Mouse (Mus musculus): ENCODE data around the gene Rtn3. TPM values are rescaled to one million over a fixed set of nuclear protein-coding genes. Genes with fewer than 3 reads are reported as not detected.
A peak's percentile ranks its signal among the peaks of the same experiment; 100 is the strongest.
"Not testable (repeated sequence)": the region's sequence is repeated elsewhere in the genome, so short reads cannot be mapped to it uniquely, and the experiment has no call there.

Gene Rtn3
- polyA plus RNA-seq, 1 experiment: 4.2 TPM

GRCm38 (mm10) chr19:7508026-7508425, 24.9 kb upstream of the Rtn3 start:
- Histone ChIP-seq H3K9me3 (ENCODE audit: control insufficient read depth, low read length) (no peaks in the 10 kb centered on the region), H3K4me1 (ENCODE audit: control insufficient read depth) (peaks cover 16% of the 10 kb centered on the region), H3K4me3 (replicated peaks) (no peak overlapping the region), H3K27me3 (ENCODE audit: control insufficient read depth) (no peaks in the 10 kb centered on the region), H3K36me3 (ENCODE audit: control insufficient read depth) (peaks cover 34% of the 10 kb centered on the region)
- TF ChIP-seq TAL1 (IDR thresholded peaks at IDR 0.05; ENCODE audit: low read length): no peak
- no peak for TF ChIP-seq GATA1 (IDR thresholded peaks at IDR 0.05; ENCODE audit: low read length)

- Histone ChIP-seq H3K4me3 (replicated peaks) (no peak overlapping the region), H3K4me1 (ENCODE audit: control insufficient read depth) (peaks cover 9% of the 10 kb centered on the region), H3K9me3 (ENCODE audit: control insufficient read depth, low read length) (no peaks in the 10 kb centered on the region), H3K36me3 (ENCODE audit: control insufficient read depth) (peaks cover 21% of the 10 kb centered on the region), H3K27me3 (ENCODE audit: control insufficient read depth) (no peaks in the 10 kb centered on the region)
- TF ChIP-seq TAL1 (IDR thresholded peaks at IDR 0.05; ENCODE audit: low read length): no peak
- no peak for TF ChIP-seq GATA1 (IDR thresholded peaks at IDR 0.05; ENCODE audit: low read length)
Observed at GRCm38 (mm10) chr19:7506321-7506720, 23.2 kb upstream of the Rtn3 start.

- H3K9me3 ChIP-seq (ENCODE audit: control insufficient read depth, low read length): no peaks in the 10 kb centered on the region
- no peaks in the 10 kb centered on the region for H3K27me3 ChIP-seq (ENCODE audit: control insufficient read depth)
- peaks cover under 1% of the 10 kb centered on the region; the same call in 1 of the 2 replicates for H3K36me3 ChIP-seq (ENCODE audit: control insufficient read depth)
- no peak overlapping the region for H3K4me3 ChIP-seq (replicated peaks)
- peaks cover 1% of the 10 kb centered on the region; the same call in 1 of the 2 replicates for H3K4me1 ChIP-seq (ENCODE audit: control insufficient read depth)
- TF ChIP-seq GATA1 (IDR thresholded peaks at IDR 0.05; ENCODE audit: low read length) (no peak), TAL1 (IDR thresholded peaks at IDR 0.05; ENCODE audit: low read length) (no peak)
Observed at GRCm38 (mm10) chr19:7502432-7502831, 19.4 kb upstream of the Rtn3 start.

- Histone ChIP-seq H3K36me3 (ENCODE audit: control insufficient read depth) (no peaks in the 10 kb centered on the region; the same call in 1 of the 2 replicates), H3K4me3 (replicated peaks) (no peak overlapping the region), H3K27me3 (ENCODE audit: control insufficient read depth) (no peaks in the 10 kb centered on the region), H3K4me1 (ENCODE audit: control insufficient read depth) (peaks cover 5% of the 10 kb centered on the region), H3K9me3 (ENCODE audit: control insufficient read depth, low read length) (no peaks in the 10 kb centered on the region)
- TF ChIP-seq GATA1 (IDR thresholded peaks at IDR 0.05; ENCODE audit: low read length): no peak
- TF ChIP-seq TAL1 (IDR thresholded peaks at IDR 0.05; ENCODE audit: low read length): no peak
Observed at GRCm38 (mm10) chr19:7500701-7501100, 17.6 kb upstream of the Rtn3 start.

- Histone ChIP-seq H3K4me3 (replicated peaks) (no peak overlapping the region), H3K27me3 (ENCODE audit: control insufficient read depth) (no peaks in the 10 kb centered on the region), H3K36me3 (ENCODE audit: control insufficient read depth) (no peaks in the 10 kb centered on the region; the same call in 1 of the 2 replicates), H3K4me1 (ENCODE audit: control insufficient read depth) (peaks cover 20% of the 10 kb centered on the region), H3K9me3 (ENCODE audit: control insufficient read depth, low read length) (no peaks in the 10 kb centered on the region)
- TF ChIP-seq GATA1 (IDR thresholded peaks at IDR 0.05; ENCODE audit: low read length) (no peak), TAL1 (IDR thresholded peaks at IDR 0.05; ENCODE audit: low read length) (no peak)
Observed at GRCm38 (mm10) chr19:7498816-7499215, 15.7 kb upstream of the Rtn3 start.

- H3K4me3 ChIP-seq (replicated peaks): peak overlapping the region; percentile 89
- H3K36me3 ChIP-seq (ENCODE audit: control insufficient read depth): peaks cover 10% of the 10 kb centered on the region
- H3K4me1 ChIP-seq (ENCODE audit: control insufficient read depth): peaks cover 41% of the 10 kb centered on the region
- not testable (repeated sequence) for H3K27me3 ChIP-seq (ENCODE audit: control insufficient read depth); H3K9me3 ChIP-seq (ENCODE audit: control insufficient read depth, low read length)
Observed at GRCm38 (mm10) chr19:7496070-7496469, 13.0 kb upstream of the Rtn3 start.

- H3K36me3 ChIP-seq (ENCODE audit: control insufficient read depth): peaks cover 10% of the 10 kb centered on the region
- TF ChIP-seq TAL1 (IDR thresholded peaks at IDR 0.05; ENCODE audit: low read length) (no peak), GATA1 (IDR thresholded peaks at IDR 0.05; ENCODE audit: low read length) (no peak)
- peaks cover 41% of the 10 kb centered on the region for H3K4me1 ChIP-seq (ENCODE audit: control insufficient read depth)
- H3K9me3 ChIP-seq (ENCODE audit: control insufficient read depth, low read length): no peaks in the 10 kb centered on the region
- H3K27me3 ChIP-seq (ENCODE audit: control insufficient read depth): no peaks in the 10 kb centered on the region
- peak overlapping the region; percentile 89 for H3K4me3 ChIP-seq (replicated peaks)
Observed at GRCm38 (mm10) chr19:7495221-7496038, 12.3 kb upstream of the Rtn3 start.

GRCm38 (mm10) chr19:7494187-7495015, 11.3 kb upstream of the Rtn3 start:
- no peaks in the 10 kb centered on the region for H3K27me3 ChIP-seq (ENCODE audit: control insufficient read depth)
- H3K36me3 ChIP-seq (ENCODE audit: control insufficient read depth): peaks cover 12% of the 10 kb centered on the region
- no peaks in the 10 kb centered on the region for H3K9me3 ChIP-seq (ENCODE audit: control insufficient read depth, low read length)
- TF ChIP-seq GATA1 (IDR thresholded peaks at IDR 0.05; ENCODE audit: low read length) (no peak), TAL1 (IDR thresholded peaks at IDR 0.05; ENCODE audit: low read length) (no peak)
- peaks cover 41% of the 10 kb centered on the region for H3K4me1 ChIP-seq (ENCODE audit: control insufficient read depth)
- H3K4me3 ChIP-seq (replicated peaks): peak overlapping the region; percentile 89
